Comparison of ENCODE assay signal across 26 mouse cellular contexts in the genomic region with DNA sequence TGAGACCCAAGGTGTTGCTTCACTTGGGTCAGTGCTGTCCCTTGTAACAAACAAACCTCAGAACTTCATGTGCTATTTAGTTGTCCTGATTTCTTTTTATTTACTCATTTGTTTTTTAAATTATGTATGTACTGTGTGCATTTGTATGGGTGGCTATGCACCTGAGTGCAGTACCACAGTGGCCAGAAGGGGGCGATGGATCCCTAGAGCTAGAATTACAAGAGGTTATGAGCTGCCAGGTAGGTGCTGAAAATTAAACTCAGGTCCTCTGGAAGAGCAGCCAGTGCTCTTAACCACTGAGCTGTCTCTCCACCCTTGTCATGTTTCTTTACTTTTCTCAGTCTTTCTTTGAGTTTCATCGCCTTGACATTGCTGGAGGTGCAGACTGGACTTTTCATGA. TPM values are rescaled to one million over a fixed set of nuclear protein-coding genes. Genes with fewer than 3 reads are reported as not detected.
DNase-seq lines count a peak whose midpoint lies in the region; ATAC-seq and TF ChIP-seq lines count a peak whose summit lies in the region.
"Had no signal": no experiment of that assay in that cellular context is flagged by ENCODE, and none has a peak within 500 bp of the region (broad histone marks: within the 10 kb centered on the region; RNA-seq: fewer than 3 reads in every experiment).

No protein-coding gene starts in this region.

- no peak overlapping the region for H3K27ac ChIP-seq in forebrain, postnatal 0 days (ENCODE audit: low read depth, low read length)
- H3K27ac ChIP-seq in forebrain, embryonic 11.5 days (ENCODE audit: low read depth, low read length) = no peak overlapping the region
- H3K27ac ChIP-seq in left cerebral cortex, adult 2 months = no peak overlapping the region
- H3K27ac ChIP-seq: embryonic facial prominence, embryonic 15.5 days; forebrain, embryonic 10.5 days; heart, embryonic 13.5 days; neural tube, embryonic 15.5 days had no signal

- no peak overlapping the region for H3K9ac ChIP-seq in forebrain, postnatal 0 days
- no peak overlapping the region for H3K9ac ChIP-seq in forebrain, embryonic 11.5 days (ENCODE audit: low read length)
- H3K9ac ChIP-seq: embryonic facial prominence, embryonic 15.5 days; heart, embryonic 13.5 days; neural tube, embryonic 15.5 days had no signal

- TF ChIP-seq CTCF in forebrain, postnatal 0 days (IDR thresholded peaks at IDR 0.05; ENCODE audit: low read depth) = 0 out of 2 replicates have a peak, but pooled peaks have one; percentile 10
- TF ChIP-seq CTCF in left cerebral cortex, adult 2 months (IDR thresholded peaks at IDR 0.05) = peak; percentile 21
- peak; percentile 54 for TF ChIP-seq CTCF in E14TG2a.4 (conservative IDR thresholded peaks at IDR 0.05; ENCODE audit: low read length)
- TF ChIP-seq CTCF in brain, embryonic 14.5 days (IDR thresholded peaks at IDR 0.05; ENCODE audit: borderline replicate concordance, extremely low read depth, insufficient read depth, insufficient read length) = peak; percentile 26; the same call in 1 of the 2 replicates

- H3K36me3 ChIP-seq in forebrain, postnatal 0 days (ENCODE audit: insufficient read depth) = no peaks in the 10 kb centered on the region
- no peaks in the 10 kb centered on the region; the same call in 1 of the 2 replicates for H3K36me3 ChIP-seq in forebrain, embryonic 11.5 days (ENCODE audit: control insufficient read depth, insufficient read depth, low read length)
- H3K36me3 ChIP-seq in E14TG2a.4 (ENCODE audit: insufficient read depth, low read length) = no peaks in the 10 kb centered on the region
- H3K36me3 ChIP-seq: embryonic facial prominence, embryonic 15.5 days; heart, embryonic 13.5 days; neural tube, embryonic 15.5 days had no signal

- no peak for ATAC-seq in forebrain, postnatal 0 days
- ATAC-seq in forebrain, embryonic 11.5 days (replicated peaks; ENCODE audit: low FRiP score) = no peak
- ATAC-seq: Patski had no signal

- H3K27me3 ChIP-seq in forebrain, postnatal 0 days (ENCODE audit: insufficient read depth, low read length) = no peaks in the 10 kb centered on the region
- no peaks in the 10 kb centered on the region for H3K27me3 ChIP-seq in forebrain, embryonic 11.5 days (ENCODE audit: control insufficient read depth, insufficient read depth, low read length)
- peaks cover 12% of the 10 kb centered on the region; the same call in 1 of the 2 replicates for H3K27me3 ChIP-seq in E14TG2a.4 (ENCODE audit: insufficient read depth, low read length)
- H3K27me3 ChIP-seq: CH12.LX; embryonic facial prominence, embryonic 15.5 days; heart, embryonic 13.5 days; neural tube, embryonic 15.5 days; Patski had no signal

- no peak overlapping the region for H3K4me3 ChIP-seq in forebrain, postnatal 0 days (ENCODE audit: low read depth, low read length)
- H3K4me3 ChIP-seq in forebrain, embryonic 11.5 days (ENCODE audit: low read depth, low read length) = no peak overlapping the region
- H3K4me3 ChIP-seq in left cerebral cortex, adult 2 months = no peak overlapping the region
- H3K4me3 ChIP-seq in E14TG2a.4 (replicated peaks; ENCODE audit: low read length) = no peak overlapping the region
- H3K4me3 ChIP-seq: embryonic facial prominence, embryonic 15.5 days; forebrain, embryonic 10.5 days; heart, embryonic 13.5 days; neural tube, embryonic 15.5 days had no signal

- no peak for TF ChIP-seq POLR2A in brain, embryonic 14.5 days (IDR thresholded peaks at IDR 0.05; ENCODE audit: borderline replicate concordance, extremely low read depth, insufficient read depth, insufficient read length, poor library complexity, severe bottlenecking)

- no peaks in the 10 kb centered on the region for H3K4me1 ChIP-seq in forebrain, postnatal 0 days (ENCODE audit: insufficient read depth)
- H3K4me1 ChIP-seq in forebrain, embryonic 11.5 days (replicated peaks; ENCODE audit: control insufficient read depth, insufficient read depth, low read length) = no peaks in the 10 kb centered on the region
- H3K4me1 ChIP-seq in E14TG2a.4 (replicated peaks; ENCODE audit: low read depth, low read length) = no peaks in the 10 kb centered on the region
- H3K4me1 ChIP-seq: embryonic facial prominence, embryonic 15.5 days; forebrain, embryonic 10.5 days; heart, embryonic 13.5 days; neural tube, embryonic 15.5 days had no signal

- no peaks in the 10 kb centered on the region for H3K9me3 ChIP-seq in forebrain, postnatal 0 days (ENCODE audit: low read length)
- H3K9me3 ChIP-seq in forebrain, embryonic 11.5 days (ENCODE audit: control insufficient read depth, low read length) = peaks cover 5% of the 10 kb centered on the region; the same call in 1 of the 2 replicates
- H3K9me3 ChIP-seq in E14TG2a.4 (ENCODE audit: low read length) = no peaks in the 10 kb centered on the region
- H3K9me3 ChIP-seq: embryonic facial prominence, embryonic 15.5 days; heart, embryonic 13.5 days; neural tube, embryonic 15.5 days had no signal

- no peak for DNase-seq in forebrain, postnatal 0 days
- DNase-seq in forebrain, embryonic 11.5 days (ENCODE audit: low spot score) = no peak
- DNase-seq in left cerebral cortex, adult 2 months (ENCODE audit: extremely low spot score in 1 of 2, low spot score in 2 of 2) = no peak
- no peak for DNase-seq in left cerebral cortex, postnatal 25 days (ENCODE audit: low spot score in 2 of 2)
- DNase-seq in brain, embryonic 14.5 days (ENCODE audit: low read depth) = no peak
- no peak for DNase-seq in gastrocnemius, postnatal 36 days
- DNase-seq in B cell, adult 2 months = no peak
- DNase-seq: cerebellum, postnatal 14 days; embryo, embryonic 11 days; heart, postnatal 4 days; kidney, adult 8-10 months; layer of hippocampus, postnatal 36 days; left cerebral cortex, postnatal 4 days; lung, postnatal 14 days; retina, postnatal 1 day; right cerebral cortex, postnatal 4 days; thymus, adult 18-20 months had no signal

- no peak overlapping the region for H3K4me2 ChIP-seq in forebrain, postnatal 0 days (ENCODE audit: low read depth)
- no peak overlapping the region for H3K4me2 ChIP-seq in forebrain, embryonic 11.5 days (ENCODE audit: low read depth, low read length, severe bottlenecking)
- H3K4me2 ChIP-seq: embryonic facial prominence, embryonic 15.5 days; heart, embryonic 13.5 days; midbrain, embryonic 11.5 days; neural tube, embryonic 15.5 days had no signal

- WGBS in forebrain, postnatal 0 days = 70% methylated on average over 2 of the region's 2 CpGs
- 62% methylated on average over 2 of the region's 2 CpGs for WGBS in forebrain, embryonic 11.5 days

- intact Hi-C loops in left cerebral cortex, adult 2 months (cut with DNase I) = no loop called here
- intact Hi-C loops in left cerebral cortex, postnatal 25 days (cut with DNase I) = no loop called here
- intact Hi-C loops in gastrocnemius, postnatal 36 days (cut with DNase I) = no loop called here

RNA-seq across cellular contexts. Expression of gene Tmem132c, which starts 11.7 kb away (rescaled TPM):
- total RNA-seq in forebrain, postnatal 0 days (2014; rRNA removed) = 18.9 and 25.6 TPM in 2 replicates
- polyA plus RNA-seq in forebrain, postnatal 0 days (2015; fragmentation: Nextera tagmentation; extraction: Ambion mirVana) = 5.2 and 7.5 TPM in 2 replicates
- polyA plus RNA-seq in forebrain, embryonic 11.5 days (2014; fragmentation: Nextera tagmentation; extraction: Ambion mirVana) = 21.3 and 26.1 TPM in 2 replicates
- 1 to 10 TPM; 6.2 to 9.5 TPM for total RNA-seq in left cerebral cortex, adult 2 months (2021)
- 1 to 10 TPM; 6.0 to 6.4 TPM for total RNA-seq in left cerebral cortex, postnatal 25 days (2021)
- polyA plus RNA-seq in brain, embryonic 14.5 days (2012; rRNA removed) = 9.5 and 17.2 TPM in 2 replicates
- total RNA-seq in gastrocnemius, postnatal 36 days (2021) = under 1 TPM; 0.18 to 0.22 TPM
- total RNA-seq: CH12.LX had no signal
- polyA plus RNA-seq: liver, adult 2 months; Patski had no signal

Comparison
In these comparisons a context has a peak if more than half of its experiments do, and no peak if none do; other contexts are left out.
1. RNA of gene Tmem132c, which starts 11.7 kb away (total RNA-seq): 18.9 to 25.6 TPM in forebrain, postnatal 0 days, 6.2 to 9.5 TPM in left cerebral cortex, adult 2 months and 6.0 to 6.4 TPM in left cerebral cortex, postnatal 25 days; 0.18 to 0.22 TPM in gastrocnemius, postnatal 36 days; every median in the first group is over 4 times any median in the second.
2. Peak in every context shown above with its lines, with median percentiles within 50 percentile points of each other: CTCF ChIP-seq.